Mouse (Mus musculus): Measurements from ENCODE around the gene Pcdh7.
"Not testable (repeated sequence)": the region's sequence is repeated elsewhere in the genome, so short reads cannot be mapped to it uniquely, and the experiment has no call there.

Gene Pcdh7

GRCm38 (mm10) chr5:58117896-58118295 is 400.1 kb downstream of the Pcdh7 start:
- DNase-seq (ENCODE audit: low spot score in 2 of 2), result no peak

- DNase-seq (ENCODE audit: low spot score in 2 of 2), result no peak
These were observed 401.3 kb downstream of the Pcdh7 start for GRCm38 (mm10) chr5:58118930-58119611.

DNA sequence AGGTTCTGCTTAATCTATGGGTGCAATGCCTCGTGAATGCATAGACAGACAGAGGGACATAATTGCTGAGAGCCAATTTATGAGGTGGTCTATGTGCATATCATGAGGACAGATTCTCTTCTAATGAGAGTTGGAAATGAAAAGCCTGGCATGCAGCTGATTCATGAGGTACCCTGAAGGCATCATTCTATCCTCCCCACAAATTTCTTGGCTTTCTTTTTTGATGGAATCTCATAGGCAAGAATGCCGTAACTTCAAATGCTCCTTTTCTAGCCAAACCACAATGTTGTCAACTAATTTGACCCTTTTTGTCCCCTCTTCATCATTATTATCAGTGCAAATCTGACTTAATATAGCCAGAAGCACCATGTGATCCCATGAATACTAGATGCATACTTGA is 426.1 kb downstream of the Pcdh7 start:
- no peak for DNase-seq (ENCODE audit: low spot score in 2 of 2)

- DNase-seq (ENCODE audit: low spot score in 2 of 2), result no peak
These were observed 436.2 kb downstream of the Pcdh7 start for GRCm38 (mm10) chr5:58153966-58154365.

GRCm38 (mm10) chr5:58172218-58172617 is 454.5 kb downstream of the Pcdh7 start:
- no peak for DNase-seq (ENCODE audit: low spot score in 2 of 2)

DNA sequence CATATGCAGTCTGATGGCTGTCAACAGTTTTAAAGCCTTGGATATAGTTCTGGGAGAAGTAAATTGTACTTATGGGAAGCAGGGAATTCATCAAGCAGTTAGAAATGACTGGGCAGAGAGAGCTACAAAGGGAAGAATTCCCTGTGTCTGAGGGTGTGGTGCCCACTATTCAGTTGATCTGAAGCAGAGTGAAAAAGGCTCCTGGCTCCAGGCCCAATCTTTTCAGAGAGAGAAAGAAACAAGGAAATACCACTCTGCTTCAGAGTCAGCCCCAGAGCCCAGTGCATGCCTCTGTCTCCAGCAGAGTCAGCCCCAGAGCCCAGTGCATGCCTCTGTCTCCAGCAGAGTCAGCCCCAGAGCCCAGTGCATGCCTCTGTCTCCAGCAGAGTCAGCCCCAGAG is 456.6 kb downstream of the Pcdh7 start:
- not testable (repeated sequence) for DNase-seq (ENCODE audit: low spot score in 2 of 2)

DNA sequence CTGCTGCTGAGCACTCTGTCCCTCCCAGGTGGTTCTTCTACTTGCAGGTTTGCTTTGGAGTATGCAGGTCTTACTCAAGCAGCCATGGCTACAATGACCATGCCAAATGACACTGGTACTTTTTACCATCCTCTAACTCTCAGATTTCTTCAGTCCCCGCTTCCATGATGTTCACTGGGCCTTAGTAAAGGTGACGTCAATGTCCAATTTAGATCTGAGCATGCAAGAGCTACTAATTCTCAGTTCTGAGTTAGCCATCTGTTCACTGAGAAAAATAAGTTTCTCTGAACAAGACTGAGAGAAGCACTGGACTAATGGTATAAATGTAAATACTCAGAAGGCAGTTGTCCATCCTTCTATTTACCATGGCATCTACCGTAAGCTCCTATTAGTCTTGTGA is 457.8 kb downstream of the Pcdh7 start:
- no peak for DNase-seq (ENCODE audit: low spot score in 2 of 2)

Data from urinary bladder, postnatal 4 days (tissue).